Mouse (Mus musculus): Measurements from ENCODE around the gene Zc3h7b. TPM values are rescaled to one million over a fixed set of nuclear protein-coding genes. Genes with fewer than 3 reads are reported as not detected.

Zc3h7b gene
- polyA plus RNA-seq, 1 experiment from 2014 or later, result 46.1 TPM

GRCm38 (mm10) chr15:81769037-81769436 is 24.2 kb downstream of the Zc3h7b start:
- TF ChIP-seq CTCF (IDR thresholded peaks at IDR 0.05; ENCODE audit: low read depth), result no peak
- DNase-seq (no peak), ATAC-seq (ENCODE audit: insufficient read depth) (no peak; the same call in 1 of the 2 replicates)
- Histone ChIP-seq H3K4me3 (ENCODE audit: low read depth, low read length) (no peak overlapping the region), H3K9ac (no peak overlapping the region), H3K27me3 (ENCODE audit: insufficient read depth, low read length) (no peaks in the 10 kb centered on the region), H3K36me3 (ENCODE audit: insufficient read depth) (peaks cover 52% of the 10 kb centered on the region), H3K27ac (ENCODE audit: low read depth) (no peak overlapping the region), H3K4me1 (ENCODE audit: insufficient read depth) (no peaks in the 10 kb centered on the region), H3K9me3 (ENCODE audit: low read depth, low read length) (no peaks in the 10 kb centered on the region), H3K4me2 (no peak overlapping the region)
- 62% methylated on average over 13 of the region's 13 CpGs for WGBS

DNA sequence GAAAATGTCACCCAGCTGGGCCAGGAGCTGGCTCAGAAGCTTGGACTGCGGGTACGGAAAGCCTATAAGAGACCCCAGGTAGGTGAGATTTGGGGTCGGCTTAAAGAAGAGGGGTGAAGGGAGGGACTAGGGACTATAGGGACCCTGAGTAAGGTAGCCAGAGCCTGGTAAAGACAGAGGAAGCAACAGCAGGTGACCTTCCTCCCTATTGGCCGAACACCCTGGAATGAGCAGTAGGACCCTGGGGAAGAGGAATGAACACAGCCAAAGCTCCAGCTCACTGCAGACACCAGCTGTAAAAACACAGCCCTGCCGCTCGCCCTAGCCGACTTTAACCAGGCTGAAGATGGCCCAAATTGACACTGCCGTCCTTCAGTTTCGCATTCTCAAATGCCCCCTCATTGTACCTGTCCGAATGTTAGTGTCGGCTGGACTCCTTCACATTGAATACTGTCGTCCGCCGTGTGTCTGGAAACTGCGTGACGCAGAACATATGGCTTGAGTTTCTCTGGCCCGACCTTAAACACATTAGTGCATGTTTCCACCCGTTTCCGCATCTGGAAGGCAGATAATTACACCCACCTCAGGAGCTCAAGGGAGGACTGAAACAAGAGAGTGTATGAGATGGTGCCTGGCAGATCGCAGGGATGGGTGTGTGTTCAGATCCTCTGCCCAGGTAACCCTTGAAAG is 27.7 kb downstream of the Zc3h7b start:
- DNase-seq (no peak), ATAC-seq (ENCODE audit: insufficient read depth) (no peak)
- TF ChIP-seq CTCF (IDR thresholded peaks at IDR 0.05; ENCODE audit: low read depth), result no peak
- Histone ChIP-seq H3K36me3 (ENCODE audit: insufficient read depth) (peaks cover 87% of the 10 kb centered on the region), H3K4me1 (ENCODE audit: insufficient read depth) (no peaks in the 10 kb centered on the region), H3K9me3 (ENCODE audit: low read depth, low read length) (no peaks in the 10 kb centered on the region), H3K4me2 (no peak overlapping the region), H3K9ac (no peak overlapping the region), H3K4me3 (ENCODE audit: low read depth, low read length) (no peak overlapping the region), H3K27me3 (ENCODE audit: insufficient read depth, low read length) (no peaks in the 10 kb centered on the region), H3K27ac (ENCODE audit: low read depth) (no peak overlapping the region)
- WGBS, result 74% methylated on average over 20 of the region's 20 CpGs

DNA sequence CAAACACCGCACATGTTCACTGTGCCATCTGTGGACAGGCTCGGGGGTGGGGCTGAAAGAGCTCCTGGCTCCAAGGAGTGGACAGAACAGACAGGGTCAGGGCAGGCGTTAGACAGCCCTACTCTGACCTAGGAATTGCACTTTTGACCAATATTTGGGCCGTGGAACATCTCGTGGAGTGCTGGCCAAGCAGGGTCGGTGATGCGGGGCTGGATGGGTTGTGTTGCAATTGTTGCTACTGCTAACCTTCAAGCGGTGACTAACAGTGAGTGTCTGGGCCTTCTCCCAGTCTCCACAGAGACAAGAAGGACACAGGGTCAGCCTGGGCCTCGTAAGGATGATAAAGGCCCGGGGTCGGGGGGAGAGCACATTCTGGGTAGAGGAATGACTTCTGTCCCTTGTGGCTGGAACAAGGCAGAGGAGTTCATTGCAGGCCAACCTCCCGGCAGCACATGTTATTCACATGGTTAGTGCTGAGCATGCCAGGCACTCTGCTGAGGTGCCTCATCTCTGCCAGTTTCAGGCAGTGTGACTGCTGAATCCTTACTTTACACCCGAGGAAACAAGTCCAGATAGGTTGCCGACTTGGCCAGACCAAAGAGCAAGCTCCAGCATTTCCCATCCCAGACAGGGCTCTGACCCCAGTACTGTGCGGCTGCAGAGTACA is 29.8 kb downstream of the Zc3h7b start:
- 81% methylated on average over 15 of the region's 15 CpGs for WGBS
- no peak overlapping the region for H3K4me2 ChIP-seq
- H3K9ac ChIP-seq, result no peak overlapping the region
- H3K4me1 ChIP-seq (ENCODE audit: insufficient read depth), result no peaks in the 10 kb centered on the region
- no peaks in the 10 kb centered on the region for H3K27me3 ChIP-seq (ENCODE audit: insufficient read depth, low read length)
- H3K9me3 ChIP-seq (ENCODE audit: low read depth, low read length), result no peaks in the 10 kb centered on the region
- peaks cover 91% of the 10 kb centered on the region for H3K36me3 ChIP-seq (ENCODE audit: insufficient read depth)
- ATAC-seq (ENCODE audit: insufficient read depth) (no peak), DNase-seq (no peak)
- no peak overlapping the region for H3K27ac ChIP-seq (ENCODE audit: low read depth)
- TF ChIP-seq CTCF (IDR thresholded peaks at IDR 0.05; ENCODE audit: low read depth), result no peak
- H3K4me3 ChIP-seq (ENCODE audit: low read depth, low read length), result no peak overlapping the region

GRCm38 (mm10) chr15:81776631-81777422 is 32.0 kb downstream of the Zc3h7b start:
- H3K4me3 ChIP-seq (ENCODE audit: low read depth, low read length), result no peak overlapping the region
- ATAC-seq (ENCODE audit: insufficient read depth), result no peak

GRCm38 (mm10) chr15:81781816-81782215 is 37.0 kb downstream of the Zc3h7b start:
- H3K4me2 ChIP-seq, result no peak overlapping the region
- H3K27ac ChIP-seq (ENCODE audit: low read depth), result no peak overlapping the region
- H3K36me3 ChIP-seq (ENCODE audit: insufficient read depth), result peaks cover 99% of the 10 kb centered on the region
- H3K4me3 ChIP-seq (ENCODE audit: low read depth, low read length), result no peak overlapping the region
- no peaks in the 10 kb centered on the region for H3K4me1 ChIP-seq (ENCODE audit: insufficient read depth)
- no peak for TF ChIP-seq CTCF (IDR thresholded peaks at IDR 0.05; ENCODE audit: low read depth)
- no peak overlapping the region for H3K9ac ChIP-seq
- WGBS, result 85% methylated on average over 7 of the region's 7 CpGs
- DNase-seq, result no peak
- H3K27me3 ChIP-seq (ENCODE audit: insufficient read depth, low read length), result no peaks in the 10 kb centered on the region
- no peaks in the 10 kb centered on the region for H3K9me3 ChIP-seq (ENCODE audit: low read depth, low read length)
- ATAC-seq (ENCODE audit: insufficient read depth), result no peak

More at GRCm38 (mm10) chr15:81776631-81777422, 32.0 kb downstream of the Zc3h7b start:
- Histone ChIP-seq H3K4me2 (no peak overlapping the region), H3K36me3 (ENCODE audit: insufficient read depth) (peaks cover 100% of the 10 kb centered on the region), H3K27me3 (ENCODE audit: insufficient read depth, low read length) (no peaks in the 10 kb centered on the region), H3K9me3 (ENCODE audit: low read depth, low read length) (no peaks in the 10 kb centered on the region), H3K27ac (ENCODE audit: low read depth) (no peak overlapping the region), H3K4me1 (ENCODE audit: insufficient read depth) (no peaks in the 10 kb centered on the region), H3K9ac (no peak overlapping the region)
- WGBS, result 84% methylated on average over 11 of the region's 11 CpGs
- no peak for DNase-seq
- no peak for TF ChIP-seq CTCF (IDR thresholded peaks at IDR 0.05; ENCODE audit: low read depth)

GRCm38 (mm10) chr15:81784762-81785161 is 39.9 kb downstream of the Zc3h7b start:
- H3K4me1 ChIP-seq (ENCODE audit: insufficient read depth), result no peaks in the 10 kb centered on the region
- H3K4me3 ChIP-seq (ENCODE audit: low read depth, low read length), result no peak overlapping the region
- TF ChIP-seq CTCF (IDR thresholded peaks at IDR 0.05; ENCODE audit: low read depth), result peak; percentile 53
- no peaks in the 10 kb centered on the region for H3K27me3 ChIP-seq (ENCODE audit: insufficient read depth, low read length)
- 62% methylated on average over 5 of the region's 5 CpGs for WGBS
- ATAC-seq (ENCODE audit: insufficient read depth) (no peak), DNase-seq (peak; percentile 36)
- no peak overlapping the region for H3K27ac ChIP-seq (ENCODE audit: low read depth)
- H3K9me3 ChIP-seq (ENCODE audit: low read depth, low read length), result no peaks in the 10 kb centered on the region
- H3K4me2 ChIP-seq, result no peak overlapping the region
- H3K36me3 ChIP-seq (ENCODE audit: insufficient read depth), result peaks cover 96% of the 10 kb centered on the region
- no peak overlapping the region for H3K9ac ChIP-seq

DNA sequence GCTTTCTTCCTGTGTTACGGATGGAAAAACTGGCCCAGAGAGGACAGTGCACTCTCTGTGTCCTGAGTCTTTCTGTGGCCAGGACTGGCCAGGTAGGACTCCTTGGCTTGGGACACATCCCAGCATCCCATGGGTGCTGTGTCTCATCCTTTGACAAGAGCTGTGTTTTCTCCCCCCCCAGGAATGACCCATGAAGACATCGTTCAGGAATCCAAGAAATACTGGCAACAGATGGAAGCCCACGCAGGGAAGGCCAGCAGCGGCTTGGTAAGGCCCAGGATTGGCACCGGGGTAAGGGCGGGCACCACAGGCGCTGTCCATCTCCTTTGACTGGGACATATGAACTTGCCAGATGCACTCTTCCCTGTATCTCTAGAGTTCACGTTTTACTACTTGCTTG is 40.8 kb downstream of the Zc3h7b start:
- H3K36me3 ChIP-seq (ENCODE audit: insufficient read depth), result peaks cover 91% of the 10 kb centered on the region

More for the DNA sequence above, 40.8 kb downstream of the Zc3h7b start:
- no peaks in the 10 kb centered on the region for H3K4me1 ChIP-seq (ENCODE audit: insufficient read depth)
- no peak for DNase-seq
- no peak overlapping the region for H3K27ac ChIP-seq (ENCODE audit: low read depth)
- no peak overlapping the region for H3K4me3 ChIP-seq (ENCODE audit: low read depth, low read length)
- no peak overlapping the region for H3K4me2 ChIP-seq
- ATAC-seq (ENCODE audit: insufficient read depth), result no peak
- no peak overlapping the region for H3K9ac ChIP-seq
- TF ChIP-seq CTCF (IDR thresholded peaks at IDR 0.05; ENCODE audit: low read depth), result no peak
- no peaks in the 10 kb centered on the region for H3K9me3 ChIP-seq (ENCODE audit: low read depth, low read length)
- WGBS, result 94% methylated on average over 8 of the region's 8 CpGs
- H3K27me3 ChIP-seq (ENCODE audit: insufficient read depth, low read length), result no peaks in the 10 kb centered on the region
